Mouse (Mus musculus): Measurements from ENCODE around the gene Rere. TPM values are rescaled to one million over a fixed set of nuclear protein-coding genes. Genes with fewer than 3 reads are reported as not detected.

Gene Rere
- polyA plus RNA-seq, 1 experiment from 2014 or later: 44.4 TPM

- Histone ChIP-seq H3K4me1 (replicated peaks; ENCODE audit: control insufficient read depth, insufficient read depth, low read length) (peaks cover 22% of the 10 kb centered on the region), H3K9ac (no peak overlapping the region), H3K27ac (no peak overlapping the region)
These were observed 98.3 kb downstream of the Rere start for GRCm38 (mm10) chr4:150379772-150380171.

DNA sequence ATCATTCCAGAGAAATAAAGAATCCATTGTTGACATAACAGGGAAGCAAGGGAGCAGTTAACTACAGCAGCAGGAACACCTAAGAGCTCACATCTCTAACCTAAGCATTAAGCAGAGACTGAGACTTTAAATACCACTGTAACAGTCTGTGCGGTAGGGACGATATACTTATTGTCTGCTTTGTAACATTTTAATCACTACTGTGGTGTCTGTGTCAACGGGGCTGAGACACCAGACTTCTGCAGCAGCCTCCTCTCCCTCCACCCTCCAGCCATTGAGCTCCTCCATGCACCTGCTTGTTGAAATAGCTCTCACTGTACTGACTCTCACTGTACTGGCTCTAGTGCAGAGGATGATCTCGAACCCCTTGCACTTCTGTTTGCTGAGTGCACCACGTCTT, 98.8 kb downstream of the Rere start:
- H3K27ac ChIP-seq: no peak overlapping the region
- H3K4me2 ChIP-seq (replicated peaks): no peak overlapping the region
- ATAC-seq (ENCODE audit: low FRiP score): no peak
- no peaks in the 10 kb centered on the region for H3K9me3 ChIP-seq (ENCODE audit: control insufficient read depth, low read length)
- H3K4me1 ChIP-seq (replicated peaks; ENCODE audit: control insufficient read depth, insufficient read depth, low read length): peaks cover 17% of the 10 kb centered on the region
- no peaks in the 10 kb centered on the region for H3K36me3 ChIP-seq (replicated peaks; ENCODE audit: control insufficient read depth, insufficient read depth)
- H3K9ac ChIP-seq: no peak overlapping the region
- no peak overlapping the region for H3K4me3 ChIP-seq (replicated peaks; ENCODE audit: low read length)
- no peaks in the 10 kb centered on the region for H3K27me3 ChIP-seq (ENCODE audit: control insufficient read depth, insufficient read depth, low read length)
- WGBS: 79% methylated on average over 5 of the region's 5 CpGs
- DNase-seq (ENCODE audit: low spot score): no peak

More at GRCm38 (mm10) chr4:150379772-150380171, 98.3 kb downstream of the Rere start:
- Histone ChIP-seq H3K4me3 (replicated peaks; ENCODE audit: low read length) (no peak overlapping the region), H3K36me3 (replicated peaks; ENCODE audit: control insufficient read depth, insufficient read depth) (no peaks in the 10 kb centered on the region), H3K9me3 (ENCODE audit: control insufficient read depth, low read length) (no peaks in the 10 kb centered on the region), H3K27me3 (ENCODE audit: control insufficient read depth, insufficient read depth, low read length) (no peaks in the 10 kb centered on the region), H3K4me2 (replicated peaks) (no peak overlapping the region)
- DNase-seq (ENCODE audit: low spot score) (no peak), ATAC-seq (ENCODE audit: low FRiP score) (no peak)
- WGBS: 57% methylated on average over 2 of the region's 2 CpGs

DNA sequence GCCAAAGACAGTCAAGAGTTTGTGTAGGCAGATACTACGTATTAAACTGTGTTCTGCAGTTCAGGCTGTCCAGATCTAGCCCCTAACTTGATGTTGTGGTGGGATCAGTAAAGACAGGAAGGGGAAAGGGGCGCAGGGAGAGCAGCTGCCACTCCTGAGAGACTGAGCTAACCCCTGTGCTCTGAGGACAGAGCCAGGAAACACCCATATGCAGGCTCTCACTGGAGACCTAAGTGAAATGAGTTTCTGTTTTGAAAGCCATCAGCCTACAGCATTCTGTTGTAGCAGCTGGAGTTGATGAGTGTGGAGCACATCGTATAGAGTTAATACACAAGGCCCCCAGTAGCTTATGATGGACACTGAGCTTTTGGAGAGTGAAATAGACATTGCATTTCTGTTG, 101.1 kb downstream of the Rere start:
- no peak overlapping the region for H3K4me3 ChIP-seq (replicated peaks; ENCODE audit: low read length)
- no peak overlapping the region for H3K27ac ChIP-seq
- no peak overlapping the region for H3K4me2 ChIP-seq (replicated peaks)
- H3K9ac ChIP-seq: no peak overlapping the region
- no peaks in the 10 kb centered on the region for H3K27me3 ChIP-seq (ENCODE audit: control insufficient read depth, insufficient read depth, low read length)
- H3K4me1 ChIP-seq (replicated peaks; ENCODE audit: control insufficient read depth, insufficient read depth, low read length): peaks cover 11% of the 10 kb centered on the region
- WGBS: 82% methylated on average over 3 of the region's 3 CpGs
- H3K9me3 ChIP-seq (ENCODE audit: control insufficient read depth, low read length): no peaks in the 10 kb centered on the region
- H3K36me3 ChIP-seq (replicated peaks; ENCODE audit: control insufficient read depth, insufficient read depth): no peaks in the 10 kb centered on the region
- DNase-seq (ENCODE audit: low spot score) (no peak), ATAC-seq (ENCODE audit: low FRiP score) (no peak)

GRCm38 (mm10) chr4:150384405-150384804, 103.0 kb downstream of the Rere start:
- no peaks in the 10 kb centered on the region for H3K36me3 ChIP-seq (replicated peaks; ENCODE audit: control insufficient read depth, insufficient read depth)
- DNase-seq (ENCODE audit: low spot score): no peak
- no peak overlapping the region for H3K4me2 ChIP-seq (replicated peaks)
- no peak overlapping the region for H3K4me3 ChIP-seq (replicated peaks; ENCODE audit: low read length)
- H3K27me3 ChIP-seq (ENCODE audit: control insufficient read depth, insufficient read depth, low read length): no peaks in the 10 kb centered on the region
- no peaks in the 10 kb centered on the region for H3K9me3 ChIP-seq (ENCODE audit: control insufficient read depth, low read length)
- ATAC-seq (ENCODE audit: low FRiP score): no peak
- no peak overlapping the region for H3K9ac ChIP-seq
- peaks cover 17% of the 10 kb centered on the region for H3K4me1 ChIP-seq (replicated peaks; ENCODE audit: control insufficient read depth, insufficient read depth, low read length)
- H3K27ac ChIP-seq: 0 out of 2 replicates have a peak overlapping the region, but pooled peaks have one; percentile 7
- 45% methylated on average over 8 of the region's 8 CpGs for WGBS

- DNase-seq (ENCODE audit: low spot score) (no peak), ATAC-seq (ENCODE audit: low FRiP score) (no peak)
- 70% methylated on average over 3 of the region's 3 CpGs for WGBS
- H3K27me3 ChIP-seq (ENCODE audit: control insufficient read depth, insufficient read depth, low read length): no peaks in the 10 kb centered on the region
- H3K27ac ChIP-seq: no peak overlapping the region
- H3K9me3 ChIP-seq (ENCODE audit: control insufficient read depth, low read length): no peaks in the 10 kb centered on the region
- H3K9ac ChIP-seq: no peak overlapping the region
- no peak overlapping the region for H3K4me2 ChIP-seq (replicated peaks)
- no peaks in the 10 kb centered on the region for H3K36me3 ChIP-seq (replicated peaks; ENCODE audit: control insufficient read depth, insufficient read depth)
- H3K4me1 ChIP-seq (replicated peaks; ENCODE audit: control insufficient read depth, insufficient read depth, low read length): peaks cover 14% of the 10 kb centered on the region
- no peak overlapping the region for H3K4me3 ChIP-seq (replicated peaks; ENCODE audit: low read length)
These were observed 103.5 kb downstream of the Rere start for GRCm38 (mm10) chr4:150384899-150385298.

- Histone ChIP-seq H3K4me3 (replicated peaks; ENCODE audit: low read length) (no peak overlapping the region), H3K36me3 (replicated peaks; ENCODE audit: control insufficient read depth, insufficient read depth) (no peaks in the 10 kb centered on the region), H3K4me2 (replicated peaks) (no peak overlapping the region), H3K4me1 (replicated peaks; ENCODE audit: control insufficient read depth, insufficient read depth, low read length) (peaks cover 26% of the 10 kb centered on the region), H3K9ac (no peak overlapping the region), H3K9me3 (ENCODE audit: control insufficient read depth, low read length) (no peaks in the 10 kb centered on the region), H3K27ac (no peak overlapping the region), H3K27me3 (ENCODE audit: control insufficient read depth, insufficient read depth, low read length) (no peaks in the 10 kb centered on the region)
- 89% methylated on average over 3 of the region's 3 CpGs for WGBS
- DNase-seq (ENCODE audit: low spot score): no peak
- no peak for ATAC-seq (ENCODE audit: low FRiP score)
These were observed 107.1 kb downstream of the Rere start for GRCm38 (mm10) chr4:150388518-150388917.

GRCm38 (mm10) chr4:150393607-150394006, 112.2 kb downstream of the Rere start:
- no peaks in the 10 kb centered on the region for H3K9me3 ChIP-seq (ENCODE audit: control insufficient read depth, low read length)
- no peak overlapping the region for H3K27ac ChIP-seq
- H3K4me2 ChIP-seq (replicated peaks): no peak overlapping the region
- H3K27me3 ChIP-seq (ENCODE audit: control insufficient read depth, insufficient read depth, low read length): no peaks in the 10 kb centered on the region
- 41% methylated on average over 8 of the region's 8 CpGs for WGBS
- DNase-seq (ENCODE audit: low spot score) (no peak), ATAC-seq (ENCODE audit: low FRiP score) (no peak)
- no peak overlapping the region for H3K4me3 ChIP-seq (replicated peaks; ENCODE audit: low read length)
- no peaks in the 10 kb centered on the region for H3K36me3 ChIP-seq (replicated peaks; ENCODE audit: control insufficient read depth, insufficient read depth)
- H3K9ac ChIP-seq: no peak overlapping the region
- peaks cover 69% of the 10 kb centered on the region for H3K4me1 ChIP-seq (replicated peaks; ENCODE audit: control insufficient read depth, insufficient read depth, low read length)

DNA sequence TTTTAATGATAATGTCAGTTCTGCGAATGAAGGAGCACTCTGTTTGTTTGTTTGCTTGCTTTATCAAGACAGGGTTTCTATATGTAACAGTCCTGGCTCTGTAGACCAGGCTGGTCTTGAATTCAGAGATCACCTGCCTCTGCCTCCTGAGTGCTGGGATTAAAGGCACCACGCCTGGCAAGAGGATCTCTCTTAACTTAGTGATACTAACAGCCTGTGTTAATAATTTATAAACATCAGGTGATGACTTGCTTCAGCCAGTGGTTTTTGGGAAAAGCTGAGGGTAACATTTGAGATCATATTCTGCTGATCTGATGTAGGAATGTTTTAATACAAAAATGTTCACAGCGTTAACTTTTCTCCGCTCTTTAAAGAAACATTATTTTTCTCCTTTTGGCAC, 112.6 kb downstream of the Rere start:
- WGBS: 88% methylated on average over 4 of the region's 4 CpGs
- no peak for DNase-seq (ENCODE audit: low spot score)

GRCm38 (mm10) chr4:150396339-150396738, 114.9 kb downstream of the Rere start:
- no peak overlapping the region for H3K4me3 ChIP-seq (replicated peaks; ENCODE audit: low read length)
- no peak for ATAC-seq (ENCODE audit: low FRiP score)
- H3K27me3 ChIP-seq (ENCODE audit: control insufficient read depth, insufficient read depth, low read length): no peaks in the 10 kb centered on the region
- no peak for DNase-seq (ENCODE audit: low spot score)
- no peaks in the 10 kb centered on the region for H3K36me3 ChIP-seq (replicated peaks; ENCODE audit: control insufficient read depth, insufficient read depth)
- peaks cover 78% of the 10 kb centered on the region for H3K4me1 ChIP-seq (replicated peaks; ENCODE audit: control insufficient read depth, insufficient read depth, low read length)
- peak overlapping the region; percentile 86 for H3K27ac ChIP-seq
- peak overlapping the region; percentile 26; the same call in 1 of the 2 replicates for H3K4me2 ChIP-seq (replicated peaks)
- no peaks in the 10 kb centered on the region for H3K9me3 ChIP-seq (ENCODE audit: control insufficient read depth, low read length)
- H3K9ac ChIP-seq: peak overlapping the region; percentile 24

More for the DNA sequence above, 112.6 kb downstream of the Rere start:
- Histone ChIP-seq H3K36me3 (replicated peaks; ENCODE audit: control insufficient read depth, insufficient read depth) (no peaks in the 10 kb centered on the region), H3K4me1 (replicated peaks; ENCODE audit: control insufficient read depth, insufficient read depth, low read length) (peaks cover 69% of the 10 kb centered on the region), H3K4me3 (replicated peaks; ENCODE audit: low read length) (no peak overlapping the region), H3K9ac (no peak overlapping the region), H3K4me2 (replicated peaks) (no peak overlapping the region), H3K27me3 (ENCODE audit: control insufficient read depth, insufficient read depth, low read length) (no peaks in the 10 kb centered on the region), H3K27ac (no peak overlapping the region), H3K9me3 (ENCODE audit: control insufficient read depth, low read length) (no peaks in the 10 kb centered on the region)
- ATAC-seq (ENCODE audit: low FRiP score): no peak
